Mouse (Mus musculus) brain, embryonic 14.5 days (tissue): Measurements from ENCODE around the gene C2.
A peak's percentile ranks its signal among the peaks of the same experiment; 100 is the strongest.

Source experiments
- CTCF ChIP-seq: fragments of 200-500 bp; IDR thresholded peaks from 2 replicates; pipeline ENCODE4 v1.5.1; 2012; ENCODE audit warnings: inconsistent platforms, mild to moderate bottlenecking, moderate library complexity, borderline replicate concordance; ENCODE audit not compliant: insufficient read depth, insufficient read length; ENCODE audit errors: extremely low read depth
- POLR2A ChIP-seq: fragments of 200-500 bp; IDR thresholded peaks from 2 replicates; pipeline ENCODE4 v1.6.1; 2012; ENCODE audit warnings: mild to moderate bottlenecking, inconsistent platforms, borderline replicate concordance; ENCODE audit not compliant: poor library complexity, insufficient read depth, insufficient read length, severe bottlenecking; ENCODE audit errors: extremely low read depth

DNA sequence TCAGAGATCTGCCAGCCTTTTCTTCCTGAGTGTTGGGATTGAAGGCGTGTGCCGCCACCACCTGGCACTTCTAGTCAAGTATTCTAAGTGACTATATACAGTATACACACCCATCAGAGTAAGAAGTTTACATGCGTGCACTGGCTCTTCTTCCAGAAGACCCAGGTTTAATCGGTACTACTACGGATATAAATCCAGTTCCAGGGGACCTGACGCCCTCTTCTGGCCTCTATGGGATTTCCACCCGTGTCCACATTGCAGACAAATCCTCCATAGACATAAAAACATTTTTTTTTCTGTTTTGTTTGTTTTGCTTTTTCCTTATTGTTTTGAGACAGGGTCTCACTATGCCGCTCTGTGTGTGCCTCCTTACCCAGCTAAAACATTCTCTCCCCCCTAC is 49.5 kb upstream of the C2 start:
- TF ChIP-seq CTCF = peak; percentile 42; the same call in 1 of the 2 replicates
- no peak for TF ChIP-seq POLR2A
